Mouse (Mus musculus): ENCODE measurements around the gene Nfkbia. TPM values are rescaled to one million over a fixed set of nuclear protein-coding genes. Genes with fewer than 3 reads are reported as not detected.

Nfkbia gene
- polyA plus RNA-seq, 1 experiment, result 674 TPM

DNA sequence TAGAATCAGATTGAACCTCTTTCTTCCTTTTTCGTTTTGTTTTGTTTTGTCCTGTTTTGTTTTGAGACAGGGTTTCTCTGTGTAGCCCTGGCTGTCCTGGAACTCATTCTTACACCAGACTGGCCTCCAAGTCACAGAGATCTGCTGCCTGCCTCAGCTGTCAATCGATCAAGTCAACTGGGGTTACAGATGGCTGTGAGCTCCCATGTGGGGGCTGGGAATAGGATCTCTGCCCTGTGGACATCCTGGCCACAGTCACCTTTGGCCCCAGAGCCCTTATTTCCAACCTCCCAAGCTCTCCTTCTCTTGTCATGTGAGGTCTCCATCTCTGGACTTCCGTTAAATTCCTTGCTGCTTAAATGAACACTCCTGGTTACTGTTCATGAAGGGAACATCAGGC is 13.5 kb downstream of the Nfkbia start:
- 93% methylated on average over 3 of the region's 3 CpGs for WGBS

DNA sequence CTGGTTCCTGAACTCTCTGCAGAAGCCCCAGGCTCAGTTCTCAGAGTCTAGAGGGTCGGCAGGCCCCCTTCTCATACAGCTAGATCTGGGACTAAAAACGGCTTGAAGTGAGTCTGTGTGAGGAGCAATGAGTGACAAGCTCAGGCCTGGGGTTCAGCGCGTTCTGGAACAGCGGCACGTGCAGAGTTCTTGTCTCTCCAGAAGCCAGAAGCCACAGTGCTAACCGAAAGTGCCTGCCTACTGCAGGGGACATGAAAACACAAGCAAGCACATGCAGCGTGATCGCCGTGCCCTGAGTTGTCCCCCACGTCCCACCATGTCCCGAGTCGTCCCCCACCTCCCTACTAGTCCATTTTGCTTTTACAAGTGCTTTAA is 18.3 kb downstream of the Nfkbia start:
- no peak overlapping the region for H3K4me3 ChIP-seq (ENCODE audit: control insufficient read depth, insufficient read depth, low read length)
- no peaks in the 10 kb centered on the region for H3K27me3 ChIP-seq (ENCODE audit: control insufficient read depth, insufficient read depth, low read length)

More for the DNA sequence above, 13.5 kb downstream of the Nfkbia start:
- no peak overlapping the region for H3K4me3 ChIP-seq (ENCODE audit: control insufficient read depth, insufficient read depth, low read length)
- H3K27ac ChIP-seq (ENCODE audit: control insufficient read depth, insufficient read depth, low read length), result no peak overlapping the region
- peaks cover 23% of the 10 kb centered on the region for H3K4me1 ChIP-seq (replicated peaks; ENCODE audit: control insufficient read depth, insufficient read depth, low read length)
- H3K27me3 ChIP-seq (ENCODE audit: control insufficient read depth, insufficient read depth, low read length), result no peaks in the 10 kb centered on the region
- DNase-seq, result no peak
- H3K36me3 ChIP-seq (ENCODE audit: control insufficient read depth, insufficient read depth, low read length), result no peaks in the 10 kb centered on the region
- TF ChIP-seq CTCF (IDR thresholded peaks at IDR 0.05; ENCODE audit: borderline replicate concordance, control insufficient read depth, extremely low read depth, insufficient read depth, low read length, poor library complexity) (no peak), POLR2A (IDR thresholded peaks at IDR 0.05; ENCODE audit: control insufficient read depth, extremely low read depth, insufficient read depth, low read length, poor library complexity) (no peak)

GRCm38 (mm10) chr12:55473250-55474208 is 18.9 kb downstream of the Nfkbia start:
- no peak overlapping the region; the same call in 1 of the 2 replicates for H3K27ac ChIP-seq (ENCODE audit: control insufficient read depth, insufficient read depth, low read length)
- WGBS, result 53% methylated on average over 8 of the region's 8 CpGs
- no peak overlapping the region for H3K4me3 ChIP-seq (ENCODE audit: control insufficient read depth, insufficient read depth, low read length)
- DNase-seq, result no peak
- no peak for TF ChIP-seq POLR2A (IDR thresholded peaks at IDR 0.05; ENCODE audit: control insufficient read depth, extremely low read depth, insufficient read depth, low read length, poor library complexity)
- no peak for TF ChIP-seq CTCF (IDR thresholded peaks at IDR 0.05; ENCODE audit: borderline replicate concordance, control insufficient read depth, extremely low read depth, insufficient read depth, low read length, poor library complexity)
- no peaks in the 10 kb centered on the region for H3K27me3 ChIP-seq (ENCODE audit: control insufficient read depth, insufficient read depth, low read length)
- H3K36me3 ChIP-seq (ENCODE audit: control insufficient read depth, insufficient read depth, low read length), result no peaks in the 10 kb centered on the region
- peaks cover 39% of the 10 kb centered on the region for H3K4me1 ChIP-seq (replicated peaks; ENCODE audit: control insufficient read depth, insufficient read depth, low read length)

More for the DNA sequence above, 18.3 kb downstream of the Nfkbia start:
- WGBS, result 22% methylated on average over 13 of the region's 13 CpGs
- no peaks in the 10 kb centered on the region for H3K36me3 ChIP-seq (ENCODE audit: control insufficient read depth, insufficient read depth, low read length)
- DNase-seq, result no peak
- no peak for TF ChIP-seq CTCF (IDR thresholded peaks at IDR 0.05; ENCODE audit: borderline replicate concordance, control insufficient read depth, extremely low read depth, insufficient read depth, low read length, poor library complexity)
- TF ChIP-seq POLR2A (IDR thresholded peaks at IDR 0.05; ENCODE audit: control insufficient read depth, extremely low read depth, insufficient read depth, low read length, poor library complexity), result no peak
- peak overlapping the region; percentile 10; the same call in 1 of the 2 replicates for H3K27ac ChIP-seq (ENCODE audit: control insufficient read depth, insufficient read depth, low read length)
- peaks cover 35% of the 10 kb centered on the region for H3K4me1 ChIP-seq (replicated peaks; ENCODE audit: control insufficient read depth, insufficient read depth, low read length)

DNA sequence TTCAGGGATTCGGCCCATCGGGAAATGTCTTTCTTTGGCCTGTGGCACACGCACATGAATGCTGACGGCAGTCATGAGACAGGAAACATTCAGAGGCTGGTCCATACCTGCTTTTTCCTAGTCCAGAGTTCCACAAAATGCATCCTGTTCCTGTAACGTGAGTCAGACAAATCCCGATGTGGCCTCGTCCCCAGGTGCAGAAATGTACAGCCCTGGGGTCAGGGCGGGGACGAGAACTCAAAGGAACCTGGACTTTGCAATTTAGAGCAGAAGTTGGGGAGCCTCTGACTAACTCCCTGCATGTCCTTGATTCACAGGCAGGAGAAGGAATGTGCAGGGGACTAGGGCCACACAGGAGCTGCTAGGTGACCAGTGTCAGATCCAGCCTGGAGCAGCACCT is 21.1 kb downstream of the Nfkbia start:
- no peak for TF ChIP-seq CTCF (IDR thresholded peaks at IDR 0.05; ENCODE audit: borderline replicate concordance, control insufficient read depth, extremely low read depth, insufficient read depth, low read length, poor library complexity)
- Histone ChIP-seq H3K36me3 (ENCODE audit: control insufficient read depth, insufficient read depth, low read length) (no peaks in the 10 kb centered on the region), H3K27ac (ENCODE audit: control insufficient read depth, insufficient read depth, low read length) (no peak overlapping the region), H3K4me3 (ENCODE audit: control insufficient read depth, insufficient read depth, low read length) (no peak overlapping the region), H3K27me3 (ENCODE audit: control insufficient read depth, insufficient read depth, low read length) (no peaks in the 10 kb centered on the region), H3K4me1 (replicated peaks; ENCODE audit: control insufficient read depth, insufficient read depth, low read length) (peaks cover 53% of the 10 kb centered on the region)
- 92% methylated on average over 9 of the region's 9 CpGs for WGBS
- no peak for DNase-seq

DNA sequence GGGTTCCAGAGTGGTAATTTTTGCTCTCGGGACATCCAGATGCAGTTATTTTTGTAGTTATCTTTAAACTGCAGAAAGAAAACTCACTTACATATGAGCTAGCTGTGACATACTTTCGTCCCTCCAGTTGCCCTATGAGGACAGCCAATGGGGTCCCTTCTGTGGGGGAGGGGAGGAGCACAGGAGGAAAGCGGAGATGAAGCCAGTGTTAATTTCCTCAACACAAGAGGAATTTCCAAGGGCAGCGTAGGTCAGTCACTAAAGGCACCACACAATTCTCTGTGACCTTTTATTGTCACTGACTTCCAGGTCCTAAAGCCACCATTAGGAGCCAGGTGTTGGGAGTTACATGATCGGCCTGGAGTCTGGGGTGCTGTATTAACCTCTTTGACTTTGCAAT is 22.0 kb downstream of the Nfkbia start:
- Histone ChIP-seq H3K27me3 (ENCODE audit: control insufficient read depth, insufficient read depth, low read length) (no peaks in the 10 kb centered on the region), H3K4me1 (replicated peaks; ENCODE audit: control insufficient read depth, insufficient read depth, low read length) (peaks cover 61% of the 10 kb centered on the region)
- 93% methylated on average over 5 of the region's 5 CpGs for WGBS

GRCm38 (mm10) chr12:55467331-55468180 is 24.9 kb downstream of the Nfkbia start:
- no peaks in the 10 kb centered on the region for H3K36me3 ChIP-seq (ENCODE audit: control insufficient read depth, insufficient read depth, low read length)
- no peak overlapping the region for H3K4me3 ChIP-seq (ENCODE audit: control insufficient read depth, insufficient read depth, low read length)
- TF ChIP-seq POLR2A (IDR thresholded peaks at IDR 0.05; ENCODE audit: control insufficient read depth, extremely low read depth, insufficient read depth, low read length, poor library complexity) (no peak), CTCF (IDR thresholded peaks at IDR 0.05; ENCODE audit: borderline replicate concordance, control insufficient read depth, extremely low read depth, insufficient read depth, low read length, poor library complexity) (no peak)
- 93% methylated on average over 10 of the region's 10 CpGs for WGBS
- no peaks in the 10 kb centered on the region for H3K27me3 ChIP-seq (ENCODE audit: control insufficient read depth, insufficient read depth, low read length)
- H3K27ac ChIP-seq (ENCODE audit: control insufficient read depth, insufficient read depth, low read length), result no peak overlapping the region
- no peak for DNase-seq
- peaks cover 68% of the 10 kb centered on the region for H3K4me1 ChIP-seq (replicated peaks; ENCODE audit: control insufficient read depth, insufficient read depth, low read length)

More for the DNA sequence above, 22.0 kb downstream of the Nfkbia start:
- no peaks in the 10 kb centered on the region for H3K36me3 ChIP-seq (ENCODE audit: control insufficient read depth, insufficient read depth, low read length)
- DNase-seq, result no peak
- no peak overlapping the region for H3K27ac ChIP-seq (ENCODE audit: control insufficient read depth, insufficient read depth, low read length)
- TF ChIP-seq POLR2A (IDR thresholded peaks at IDR 0.05; ENCODE audit: control insufficient read depth, extremely low read depth, insufficient read depth, low read length, poor library complexity) (no peak), CTCF (IDR thresholded peaks at IDR 0.05; ENCODE audit: borderline replicate concordance, control insufficient read depth, extremely low read depth, insufficient read depth, low read length, poor library complexity) (no peak)
- H3K4me3 ChIP-seq (ENCODE audit: control insufficient read depth, insufficient read depth, low read length), result no peak overlapping the region

Measured in thymus, adult 2 months (tissue).